Mouse (Mus musculus) B cell, adult 2 months (primary cell): ENCODE data around the gene Znrf4.

Source experiments
- DNase-seq, 2 experiments: peaks; one replicate each; pipeline ENCODE4 v3.0.0; 2022

The Znrf4 gene

GRCm38 (mm10) chr17:56487441-56487888, 24.8 kb downstream of the Znrf4 start:
- DNase-seq = peak; percentile 61 to 67

DNA sequence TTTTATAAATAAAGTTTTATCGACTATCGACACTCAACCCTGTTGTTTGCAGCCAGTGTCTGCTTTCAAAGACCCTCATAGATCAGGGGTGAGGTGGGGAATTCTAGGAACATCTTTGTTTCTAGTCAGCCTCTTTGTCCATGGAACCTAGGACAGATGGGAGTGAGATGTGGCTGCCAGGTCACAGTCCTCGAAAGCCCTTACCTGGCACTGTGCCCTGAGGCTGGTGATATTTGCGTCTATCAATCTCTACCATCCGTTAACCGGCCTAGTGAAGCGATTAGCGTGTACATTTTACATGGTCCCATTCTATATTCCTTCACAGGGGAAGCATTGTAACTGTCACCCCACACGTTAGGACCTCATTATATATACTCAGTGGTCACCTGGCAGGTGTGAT, 26.3 kb downstream of the Znrf4 start:
- DNase-seq = no peak

- no peak for DNase-seq
These were observed 27.1 kb downstream of the Znrf4 start for GRCm38 (mm10) chr17:56485118-56485517.

GRCm38 (mm10) chr17:56482671-56483070, 29.6 kb downstream of the Znrf4 start:
- no peak for DNase-seq

- peak; percentile 82 to 83 for DNase-seq
These were observed 32.9 kb downstream of the Znrf4 start for GRCm38 (mm10) chr17:56479358-56479757.

GRCm38 (mm10) chr17:56478191-56478611, 34.0 kb downstream of the Znrf4 start:
- DNase-seq = no peak

- DNase-seq = no peak
These were observed 34.9 kb downstream of the Znrf4 start for GRCm38 (mm10) chr17:56477191-56477818.

DNA sequence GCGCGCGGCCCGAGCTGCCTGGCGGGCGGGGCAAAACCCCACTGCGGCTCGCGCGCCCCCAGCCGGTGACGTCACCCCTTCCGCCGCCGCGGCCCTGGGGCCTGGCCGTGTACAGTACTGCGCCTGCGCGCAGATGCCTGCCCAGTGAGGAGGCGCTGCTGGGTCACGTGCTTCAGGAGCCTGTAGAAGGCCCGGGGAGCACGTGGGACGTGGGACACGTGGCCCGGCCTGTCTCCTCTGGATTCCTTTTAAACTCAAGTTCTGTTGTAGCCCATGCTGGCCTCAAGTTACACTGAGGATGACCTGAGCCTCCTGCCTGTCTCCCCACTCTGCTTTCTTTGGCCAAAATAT, 35.9 kb downstream of the Znrf4 start, which contains the start of gene Ptprs:
Gene Ptprs (minus strand): TSS at position 82 of the 351 bp plus-strand sequence.
- peak; percentile 93 to 94 for DNase-seq

- peak in 1 of 2 experiments; percentile 55 for DNase-seq
These were observed 36.4 kb downstream of the Znrf4 start for GRCm38 (mm10) chr17:56475584-56476401.

DNA sequence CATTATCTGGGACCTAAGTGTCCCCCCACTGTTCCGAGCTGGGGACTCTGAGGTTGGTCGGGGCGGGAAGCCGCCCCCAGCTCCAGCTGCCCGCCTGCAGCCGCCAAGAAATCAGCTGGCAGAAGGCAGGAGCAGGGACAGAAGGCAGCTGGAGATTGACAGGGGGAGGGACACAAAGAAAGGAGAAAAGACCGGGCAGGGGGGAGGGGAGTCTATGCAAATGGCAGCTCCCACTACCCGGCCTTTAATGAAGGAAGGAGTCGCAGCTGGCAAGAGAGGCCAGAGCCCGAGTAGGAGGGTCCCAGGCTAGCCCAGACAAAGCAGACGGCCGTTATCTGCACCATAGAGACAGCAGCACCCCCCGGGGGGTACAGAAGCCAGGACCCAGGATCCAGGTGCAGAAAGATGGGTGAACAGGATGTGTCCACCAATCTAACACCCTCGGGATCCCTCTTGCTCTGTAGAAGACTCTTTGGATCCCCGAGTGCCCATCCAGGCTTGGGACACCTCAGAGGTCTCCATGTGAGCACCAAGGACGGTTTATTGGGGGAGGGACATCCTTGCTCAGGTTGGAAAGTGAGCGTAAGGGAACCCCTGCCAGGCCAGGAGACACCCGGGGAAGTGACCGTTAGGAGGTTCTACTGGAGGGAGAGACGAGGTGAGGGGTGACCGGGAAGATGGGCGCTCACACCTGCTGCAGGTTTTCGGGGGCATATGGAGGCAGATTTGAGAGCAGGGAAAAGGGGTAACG, 37.2 kb downstream of the Znrf4 start:
- DNase-seq = peak; percentile 45 to 54

DNA sequence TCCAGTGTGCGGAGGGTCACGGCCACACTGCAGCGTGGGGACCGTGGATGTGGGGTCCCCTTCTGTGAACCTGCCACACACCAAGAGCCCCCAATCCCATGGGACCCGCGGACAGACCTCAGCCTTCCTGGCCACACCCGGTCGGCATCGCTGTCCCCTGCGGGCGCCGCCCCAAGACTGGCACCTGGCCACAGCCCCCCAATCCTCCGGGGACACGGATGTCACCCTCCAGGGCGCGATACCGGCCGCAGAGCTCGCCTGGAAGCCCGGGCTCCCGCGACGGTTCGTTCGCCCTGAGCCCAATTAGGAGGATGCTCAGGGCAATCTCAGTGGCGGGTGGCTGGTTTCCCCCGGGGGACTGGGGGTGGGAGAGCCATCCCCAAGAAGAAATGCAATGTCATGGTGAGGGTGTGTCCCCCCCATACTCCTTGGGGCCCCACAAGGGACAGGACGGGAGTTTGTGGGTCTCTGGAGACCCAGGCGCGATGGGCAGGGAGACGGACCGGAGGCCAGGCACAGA, 37.9 kb downstream of the Znrf4 start:
- DNase-seq = peak; percentile 50 to 51

GRCm38 (mm10) chr17:56473611-56473905, 38.7 kb downstream of the Znrf4 start:
- DNase-seq = peak in 1 of 2 experiments; percentile 36

DNA sequence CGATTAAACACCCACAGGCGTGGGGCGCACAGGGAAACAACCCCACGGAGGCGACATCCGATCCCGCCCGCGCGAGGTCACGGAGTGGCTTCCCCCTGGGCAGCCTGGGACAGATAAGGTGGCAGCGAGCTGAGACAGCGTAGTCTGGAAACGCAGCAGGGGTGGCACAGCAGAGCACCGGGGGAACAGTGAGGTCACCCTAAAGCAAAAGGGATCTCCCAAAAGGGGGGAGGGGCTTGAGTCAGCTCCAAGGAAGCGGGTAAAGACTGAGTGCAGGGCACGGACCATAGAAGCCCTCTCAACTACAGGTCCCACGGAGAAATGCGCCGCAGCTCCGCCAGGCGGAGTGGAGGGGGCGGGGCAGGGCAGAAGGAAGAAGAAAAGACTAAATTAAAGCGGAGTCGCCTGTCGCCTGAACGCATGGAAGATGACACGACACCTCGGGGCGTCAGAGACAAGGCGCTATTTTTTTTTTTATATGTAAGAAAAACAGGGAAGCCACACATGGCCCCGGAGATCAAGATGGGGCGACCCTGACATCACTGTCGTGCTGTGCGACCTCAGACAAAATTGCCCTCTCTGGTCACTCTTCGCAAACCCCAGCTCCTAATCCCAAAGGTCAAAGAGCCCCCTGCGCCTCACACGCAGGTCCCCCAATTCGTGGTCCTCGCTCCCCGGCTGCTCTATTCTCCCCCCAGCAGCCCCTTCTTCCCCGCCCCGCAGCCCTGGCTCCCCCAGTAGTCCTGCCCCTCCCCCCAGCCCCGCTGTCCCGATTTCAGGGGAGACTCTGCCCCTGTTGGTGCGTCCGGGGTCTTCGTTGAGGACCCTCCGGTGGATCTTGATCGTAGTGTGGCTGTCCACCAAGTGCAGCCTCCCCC, 39.3 kb downstream of the Znrf4 start:
- DNase-seq = peak; percentile 86 to 88

DNA sequence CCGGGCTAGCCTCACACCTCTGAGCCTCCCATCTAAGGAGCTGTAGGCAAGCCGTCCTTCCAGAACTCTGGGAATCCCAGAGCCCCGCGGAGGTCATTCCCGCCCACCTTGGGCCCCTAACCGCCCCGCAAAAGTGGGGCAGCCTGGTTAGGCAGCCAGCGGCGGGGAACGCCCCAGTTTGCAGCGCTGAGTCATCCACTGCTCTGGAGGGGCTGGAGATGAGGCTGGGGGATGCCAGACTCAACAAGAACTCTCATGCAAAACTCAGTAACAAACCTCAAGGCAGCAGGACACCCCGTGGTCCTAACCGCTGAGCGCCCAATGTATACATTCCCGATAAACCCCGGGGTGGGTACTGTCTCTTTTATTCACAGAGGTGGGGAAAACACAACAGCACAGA, 40.1 kb downstream of the Znrf4 start:
- DNase-seq = no peak

- no peak for DNase-seq
These were observed 41.1 kb downstream of the Znrf4 start for GRCm38 (mm10) chr17:56471136-56471535.

GRCm38 (mm10) chr17:56470571-56470970, 41.7 kb downstream of the Znrf4 start:
- no peak for DNase-seq

DNA sequence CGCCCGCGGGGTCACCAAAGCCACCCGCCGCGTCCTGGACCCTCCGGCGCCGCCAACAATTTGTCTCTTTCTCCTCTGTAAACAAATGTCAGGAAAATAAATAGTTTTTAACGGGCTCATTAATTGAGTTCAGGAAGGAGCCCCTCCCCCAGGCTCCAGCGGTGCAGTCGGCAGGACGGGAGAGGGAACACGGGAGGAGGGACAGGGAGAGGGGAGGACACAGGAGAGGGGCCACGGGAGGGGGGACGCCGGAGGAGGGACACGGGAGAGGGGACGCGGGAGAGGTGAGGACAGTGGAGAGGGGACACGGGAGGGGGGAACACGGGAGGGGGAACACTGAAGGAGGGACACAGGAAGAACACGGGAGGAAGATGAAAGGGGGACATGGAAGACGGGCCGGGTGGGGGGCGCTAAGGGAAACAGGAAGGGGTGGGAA, 42.2 kb downstream of the Znrf4 start:
- no peak for DNase-seq

DNA sequence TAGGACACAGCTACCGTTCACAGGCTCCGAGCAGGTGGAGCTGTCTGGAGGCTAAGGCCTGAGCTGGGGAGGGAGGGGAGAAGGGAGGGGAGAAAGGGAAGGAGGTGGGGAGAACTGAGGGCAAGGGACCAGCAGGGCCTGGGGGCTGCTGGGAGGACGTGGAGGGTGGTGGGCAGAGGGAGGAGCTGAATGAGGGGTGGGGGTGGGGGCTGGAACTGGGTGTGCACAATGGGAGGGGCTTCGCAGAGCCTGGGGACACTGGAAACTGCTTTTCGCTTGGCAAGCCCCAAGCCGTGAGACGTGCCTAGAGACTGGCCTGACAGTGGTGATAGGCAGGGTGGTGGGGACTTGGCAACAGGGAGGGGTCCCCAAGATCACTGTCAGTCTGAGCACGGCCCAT, 43.0 kb downstream of the Znrf4 start:
- DNase-seq = no peak

DNA sequence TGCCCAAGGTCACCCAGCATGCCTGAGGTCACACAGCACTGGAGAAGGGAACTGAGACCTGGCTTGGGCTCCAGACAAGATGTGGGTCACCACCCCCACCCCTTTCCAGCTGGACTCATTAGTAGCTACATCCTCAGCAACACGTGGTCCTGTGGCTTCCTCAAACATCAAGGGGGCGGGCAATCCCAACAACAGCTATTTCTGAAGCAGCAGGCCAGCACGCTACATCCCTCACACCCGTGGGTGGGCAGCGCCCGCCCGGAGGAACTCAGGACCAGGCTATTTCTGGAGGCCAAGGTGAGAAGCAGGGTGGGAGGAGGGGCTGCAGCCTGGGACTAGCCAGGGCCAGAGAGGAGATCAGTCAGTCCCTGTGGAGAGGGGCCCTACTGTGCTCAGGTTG, 43.4 kb downstream of the Znrf4 start:
- DNase-seq = no peak

- peak; percentile 33 to 34 for DNase-seq
These were observed 43.9 kb downstream of the Znrf4 start for GRCm38 (mm10) chr17:56468380-56468779.

- DNase-seq = no peak
These were observed 44.8 kb downstream of the Znrf4 start for GRCm38 (mm10) chr17:56467456-56467884.

DNA sequence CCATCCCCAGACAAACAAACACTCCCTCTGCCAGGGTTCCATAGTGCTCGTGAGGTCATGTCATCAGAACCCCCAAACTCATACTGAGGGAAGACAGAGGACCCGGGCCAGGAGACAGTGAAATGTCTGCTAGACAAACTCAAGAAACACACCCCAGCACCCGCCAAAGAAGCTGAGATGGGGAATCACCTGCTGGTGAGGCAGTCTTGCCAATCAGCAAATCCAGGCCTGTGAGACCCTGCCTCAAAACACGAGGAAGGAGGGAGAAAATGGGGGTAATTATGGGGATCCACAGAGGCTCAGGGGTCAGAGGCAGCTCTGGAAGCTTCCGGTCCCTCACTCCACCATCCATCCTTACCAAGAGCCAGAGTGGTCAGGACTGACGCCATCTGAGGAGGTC, 45.5 kb downstream of the Znrf4 start:
- no peak for DNase-seq
